Mouse (Mus musculus) embryonic fibroblast, embryonic 13.5 days (primary cell): ENCODE data around the gene Trp63.

Experiments
- CTCF ChIP-seq: IDR thresholded peaks from 2 replicates; pipeline ENCODE4 v1.5.1; 2011; ENCODE audit warnings: mild to moderate bottlenecking, control low read depth, low read length, moderate library complexity, borderline replicate concordance; ENCODE audit not compliant: insufficient read depth
- POLR2A ChIP-seq: IDR thresholded peaks from 2 replicates; pipeline ENCODE4 v1.6.1; 2011; ENCODE audit warnings: low read depth, mild to moderate bottlenecking, control low read depth, low read length, moderate library complexity

DNA sequence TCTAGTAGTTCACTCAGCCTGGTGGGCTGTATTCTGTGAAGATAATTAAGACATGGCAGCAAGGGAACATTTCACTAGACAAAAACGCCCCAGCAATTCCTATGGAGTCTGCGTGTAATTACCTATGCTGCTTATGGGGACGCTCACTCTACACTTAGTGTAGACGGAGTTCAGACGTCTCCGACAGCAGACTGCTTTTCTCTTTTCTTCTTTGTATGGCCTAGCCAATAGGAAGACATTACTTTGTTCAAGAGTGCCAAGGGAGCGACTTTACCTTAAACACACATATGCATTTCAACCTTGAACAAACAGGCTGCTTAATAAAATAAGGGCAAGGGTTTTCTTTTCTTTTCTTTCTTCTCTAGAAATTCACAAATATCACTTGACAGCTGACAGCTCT, 91.0 kb downstream of the Trp63 start:
- no peak for TF ChIP-seq CTCF
- no peak for TF ChIP-seq POLR2A
